Mouse (Mus musculus) CH12F3 (cell line): Measurements from ENCODE around the gene 1700102P08Rik.

Experiments
- in situ Hi-C: fragments of 300-500 bp; cut with MboI; formaldehyde crosslinking; loops from 2 replicates; pipeline ENCODE4 v1.14.3; 2020; ENCODE audit warnings: low sequenced_read_pairs

The 1700102P08Rik gene

DNA sequence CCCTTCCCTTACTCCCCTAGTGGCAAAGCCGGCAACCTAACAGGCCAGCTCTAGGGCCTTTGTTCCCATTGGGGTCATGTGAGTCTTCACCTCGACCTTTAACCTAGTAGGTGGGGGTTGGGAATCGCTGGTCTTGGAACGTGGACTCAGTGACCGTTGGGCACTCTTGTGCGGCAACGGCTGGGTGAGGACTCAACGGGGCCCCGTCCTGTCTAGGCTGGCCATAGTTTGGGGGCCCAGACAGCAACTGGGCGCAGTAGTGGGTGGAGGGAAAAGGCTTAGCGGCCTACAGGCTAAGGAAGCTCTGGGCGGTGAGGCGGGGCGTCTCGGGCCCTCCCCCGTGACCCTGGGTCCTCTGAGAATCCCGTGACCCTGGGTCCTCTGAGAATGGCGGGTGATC, at the start of gene 1700102P08Rik:
1700102P08Rik (plus strand) TSS at position 130 of the 400 bp plus-strand sequence.
- in situ Hi-C loops = no loop called here

- in situ Hi-C loops = no loop called here
These were observed 49.3 kb upstream of the 1700102P08Rik start for GRCm38 (mm10) chr9:108343331-108343730.

GRCm38 (mm10) chr9:108343835-108344234, 48.8 kb upstream of the 1700102P08Rik start:
- in situ Hi-C loops = no loop called here

DNA sequence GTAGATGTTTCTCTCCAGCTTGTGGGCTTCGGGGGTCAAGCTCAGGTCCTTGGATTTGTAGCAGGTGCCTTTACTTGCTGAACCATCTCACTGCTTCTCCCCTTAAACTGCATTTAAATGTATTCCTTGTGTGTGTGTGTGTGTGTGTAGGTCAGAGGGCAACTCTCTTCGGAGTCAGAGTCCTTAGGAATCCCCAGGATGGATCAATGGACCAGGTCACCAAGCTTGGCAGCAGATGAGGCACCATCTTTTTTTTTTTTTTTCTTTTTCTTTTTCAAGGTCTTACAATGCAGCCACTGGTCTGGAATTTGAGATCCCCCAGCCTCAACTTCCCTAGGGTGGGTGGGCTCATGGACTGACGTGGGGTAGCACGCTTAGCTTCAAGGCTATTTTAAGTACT, 48.1 kb upstream of the 1700102P08Rik start:
- in situ Hi-C loops = no loop called here

DNA sequence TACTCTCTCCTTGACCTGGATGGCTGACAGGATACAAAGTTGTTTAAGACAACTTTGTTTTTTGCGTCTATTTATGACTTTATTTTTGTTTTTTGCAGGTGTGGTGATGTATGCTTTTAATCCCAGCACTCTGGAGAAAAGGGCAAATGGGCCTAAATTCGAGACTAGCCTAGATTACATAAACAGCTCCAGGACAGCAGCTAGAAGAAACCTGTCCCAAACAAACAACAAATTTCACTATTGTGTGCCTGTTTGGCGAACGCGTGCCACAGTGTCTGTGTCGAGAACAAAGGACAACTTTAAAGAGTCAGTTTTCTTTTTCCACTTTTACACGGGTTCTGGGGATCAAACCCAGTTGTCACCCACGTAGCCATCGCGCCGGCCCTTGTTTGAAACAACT, 45.6 kb upstream of the 1700102P08Rik start:
- in situ Hi-C loops = no loop called here

DNA sequence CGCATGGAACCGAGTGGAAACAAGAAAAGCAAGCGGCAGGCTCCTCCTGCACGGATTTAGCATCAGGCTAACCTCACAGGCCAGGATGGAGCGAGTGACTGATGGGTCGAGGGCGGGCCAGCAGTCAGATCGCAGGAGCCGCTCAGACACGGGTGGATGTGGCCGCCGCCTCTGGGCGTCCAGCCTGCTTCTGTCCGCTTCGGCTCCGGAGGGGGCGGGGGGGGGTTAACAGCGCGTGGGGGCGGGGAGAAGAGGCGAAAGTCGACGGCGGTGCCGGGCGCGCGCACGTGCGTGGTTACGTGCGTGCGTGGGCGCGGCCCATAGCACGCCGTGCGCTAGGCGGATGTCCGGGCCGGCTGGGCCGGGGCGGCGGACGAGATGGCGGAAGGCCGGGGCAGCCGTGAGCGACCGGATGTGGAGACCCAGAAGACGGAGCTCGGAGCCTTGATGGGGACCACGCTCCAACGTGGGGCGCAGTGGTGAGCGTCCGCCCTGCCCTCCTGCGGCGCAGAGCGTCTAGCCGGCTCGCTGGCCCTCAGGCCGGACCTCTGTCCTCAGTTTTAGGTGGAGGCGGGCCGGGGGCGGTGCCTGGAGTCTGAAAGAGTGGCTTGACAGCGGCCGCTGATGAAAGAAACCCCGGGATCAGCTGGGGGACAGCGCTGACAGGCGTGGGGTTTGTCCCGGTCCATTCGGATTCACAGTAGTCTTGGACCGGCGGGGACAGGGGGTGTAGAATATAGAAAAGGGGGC, 44.9 kb upstream of the 1700102P08Rik start, which contains the start of gene Usp4:
Usp4 (plus strand) TSS at position 314 of the 750 bp plus-strand sequence.
- in situ Hi-C loops = no loop called here

DNA sequence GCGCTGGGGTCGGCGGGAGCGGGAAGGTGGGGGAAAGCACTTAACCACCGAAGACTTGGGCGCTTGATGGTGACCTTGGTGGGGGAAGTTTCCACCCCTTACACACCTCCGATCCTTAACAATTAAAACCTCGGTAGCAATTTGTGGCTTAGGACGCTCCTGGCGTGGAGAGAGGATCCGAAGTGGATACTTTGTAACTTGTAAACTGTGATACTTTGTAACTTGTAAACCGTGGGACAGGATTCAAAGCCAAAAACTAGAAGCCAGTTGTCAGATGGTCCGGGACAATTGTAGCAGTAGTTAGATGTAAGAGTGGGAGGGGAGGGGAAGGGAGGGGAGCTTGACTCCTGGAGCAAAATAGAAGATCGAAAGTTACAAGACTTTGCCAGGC, 44.3 kb upstream of the 1700102P08Rik start:
- in situ Hi-C loops = no loop called here

- in situ Hi-C loops = no loop called here
These were observed 42.9 kb upstream of the 1700102P08Rik start for GRCm38 (mm10) chr9:108349727-108350126.

- in situ Hi-C loops = no loop called here
These were observed 14.4 kb upstream of the 1700102P08Rik start for GRCm38 (mm10) chr9:108378234-108378633.

DNA sequence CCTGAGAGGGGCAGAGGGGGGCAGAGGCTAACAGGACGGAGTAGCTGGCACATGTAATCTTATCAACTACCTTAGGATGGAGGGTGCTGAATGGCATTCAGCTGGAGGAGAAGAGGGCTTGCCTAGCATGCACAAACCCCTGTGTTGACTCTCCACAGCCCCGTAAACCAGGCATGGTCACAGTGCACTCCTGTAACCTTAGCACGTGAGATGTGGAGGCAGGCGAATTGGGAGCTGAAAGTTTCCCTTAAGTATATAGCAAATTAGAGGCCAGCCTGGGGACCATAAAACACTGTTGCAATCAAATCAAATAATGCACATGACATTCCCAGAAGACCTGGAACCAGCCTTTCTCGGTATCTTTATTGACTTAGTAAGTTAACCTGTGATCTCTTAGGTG, 13.9 kb upstream of the 1700102P08Rik start:
- in situ Hi-C loops = no loop called here

DNA sequence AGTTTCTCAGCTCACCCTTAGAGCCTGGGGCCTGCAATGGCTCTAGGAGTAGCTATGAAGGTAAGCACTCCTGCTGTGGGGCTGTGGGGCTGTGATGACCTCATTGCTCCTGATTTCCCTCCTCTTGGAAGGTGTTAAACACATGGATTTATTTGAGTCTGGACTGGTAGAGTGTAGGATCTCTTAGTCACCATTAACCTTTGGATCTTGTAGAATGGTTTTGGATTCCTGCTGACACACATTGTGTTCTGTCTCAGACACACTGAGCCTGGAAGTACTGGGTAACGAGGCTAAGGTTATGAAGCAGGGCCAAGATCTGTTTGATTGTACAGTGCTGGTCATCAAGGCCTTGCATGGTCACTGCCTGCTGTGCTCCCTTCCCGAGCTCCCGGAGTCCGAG, 13.3 kb upstream of the 1700102P08Rik start:
- in situ Hi-C loops = no loop called here

DNA sequence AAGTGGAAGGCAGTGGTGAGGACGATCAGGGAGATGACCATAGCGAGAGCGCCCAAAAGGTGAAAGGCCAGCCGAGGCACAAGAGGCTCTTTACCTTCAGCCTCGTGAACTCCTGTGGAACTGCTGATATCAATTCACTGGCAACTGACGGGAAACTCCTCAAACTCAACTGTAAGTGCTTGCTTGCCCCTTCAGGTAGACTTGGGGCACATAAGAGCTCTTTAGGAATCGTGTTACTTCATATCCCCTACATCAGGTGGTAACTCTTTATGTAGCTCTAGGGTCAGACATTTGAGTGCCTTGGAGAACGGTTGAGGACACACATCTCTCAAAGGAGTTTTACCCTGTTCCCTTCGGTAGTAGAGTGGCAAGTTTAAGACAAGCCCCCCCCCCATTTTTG, 11.2 kb upstream of the 1700102P08Rik start:
- in situ Hi-C loops = no loop called here

DNA sequence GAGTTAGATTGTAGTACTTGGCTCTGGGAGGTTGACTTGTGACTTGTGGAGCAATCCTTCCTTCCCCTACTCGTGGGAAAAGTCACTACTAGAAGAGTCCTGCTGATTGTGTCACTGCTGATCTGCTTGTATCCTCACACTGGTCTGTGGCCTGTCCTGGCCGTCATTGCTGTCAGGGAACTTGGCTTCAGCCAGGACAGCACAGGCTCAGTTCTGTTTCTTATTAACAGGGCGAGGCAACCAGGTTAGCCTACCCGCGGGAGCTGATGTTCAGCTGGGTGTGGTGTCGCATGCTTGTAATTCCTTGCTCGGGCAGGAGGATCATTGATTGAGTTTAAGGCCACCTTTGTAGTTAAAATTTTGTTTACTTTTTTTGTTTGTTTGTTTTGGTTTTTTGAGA, 7.6 kb upstream of the 1700102P08Rik start:
- in situ Hi-C loops = no loop called here

GRCm38 (mm10) chr9:108386816-108387215, 5.8 kb upstream of the 1700102P08Rik start:
- in situ Hi-C loops = no loop called here

- in situ Hi-C loops = no loop called here
These were observed 4.0 kb upstream of the 1700102P08Rik start for GRCm38 (mm10) chr9:108388601-108389000.

GRCm38 (mm10) chr9:108389220-108389619, 3.4 kb upstream of the 1700102P08Rik start:
- in situ Hi-C loops = no loop called here

GRCm38 (mm10) chr9:108394191-108394590, 1.6 kb downstream of the 1700102P08Rik start:
- in situ Hi-C loops = no loop called here

DNA sequence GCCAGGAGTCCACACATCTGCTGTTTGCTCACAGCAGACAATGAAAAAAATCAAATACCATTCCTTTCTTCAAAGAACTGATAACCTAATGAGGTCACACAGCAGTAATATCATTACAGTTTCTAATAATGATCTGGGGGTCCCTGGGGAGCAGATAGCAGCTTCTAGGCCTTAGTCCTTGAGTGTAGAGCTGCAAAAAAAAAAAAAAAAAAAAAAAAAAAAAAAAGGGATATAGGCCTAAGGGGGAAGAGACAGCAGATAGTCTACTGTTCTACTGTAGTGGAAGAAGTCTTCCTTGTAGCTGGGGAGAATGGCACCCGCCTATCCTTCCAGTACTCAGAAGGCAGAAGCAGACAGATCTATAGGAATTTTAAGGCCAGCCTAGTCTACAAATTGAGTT, 2.8 kb downstream of the 1700102P08Rik start:
- in situ Hi-C loops = no loop called here

- in situ Hi-C loops = no loop called here
These were observed 5.7 kb downstream of the 1700102P08Rik start for GRCm38 (mm10) chr9:108398324-108398723.

- in situ Hi-C loops = no loop called here
These were observed 8.8 kb downstream of the 1700102P08Rik start for GRCm38 (mm10) chr9:108401186-108401960.

- in situ Hi-C loops = no loop called here
These were observed 10.5 kb downstream of the 1700102P08Rik start for GRCm38 (mm10) chr9:108403081-108403480.

- in situ Hi-C loops = no loop called here
These were observed 11.8 kb downstream of the 1700102P08Rik start for GRCm38 (mm10) chr9:108404451-108404850.
